Mouse (Mus musculus) urinary bladder, postnatal 14 days (tissue): ENCODE results near the gene Foxd3.

Source experiments
- DNase-seq: peaks from one replicate; pipeline ENCODE4 v3.0.0; 2021; ENCODE audit warnings: low spot score

The Foxd3 gene

DNA sequence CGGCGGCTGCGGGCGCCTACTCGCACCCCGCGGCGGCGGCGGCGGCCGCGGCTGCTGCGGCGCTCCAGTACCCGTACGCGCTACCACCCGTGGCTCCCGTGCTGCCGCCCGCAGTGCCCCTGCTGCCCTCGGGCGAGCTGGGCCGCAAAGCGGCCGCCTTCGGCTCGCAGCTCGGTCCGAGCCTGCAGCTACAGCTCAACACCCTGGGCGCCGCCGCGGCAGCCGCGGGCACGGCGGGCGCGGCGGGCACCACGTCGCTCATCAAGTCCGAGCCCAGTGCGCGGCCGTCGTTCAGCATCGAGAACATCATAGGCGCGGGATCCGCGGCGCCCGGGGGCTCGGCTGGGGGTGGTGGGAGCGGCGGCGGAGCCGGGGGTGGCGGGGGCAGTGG, 1.3 kb downstream of the Foxd3 start:
- DNase-seq: no peak

DNA sequence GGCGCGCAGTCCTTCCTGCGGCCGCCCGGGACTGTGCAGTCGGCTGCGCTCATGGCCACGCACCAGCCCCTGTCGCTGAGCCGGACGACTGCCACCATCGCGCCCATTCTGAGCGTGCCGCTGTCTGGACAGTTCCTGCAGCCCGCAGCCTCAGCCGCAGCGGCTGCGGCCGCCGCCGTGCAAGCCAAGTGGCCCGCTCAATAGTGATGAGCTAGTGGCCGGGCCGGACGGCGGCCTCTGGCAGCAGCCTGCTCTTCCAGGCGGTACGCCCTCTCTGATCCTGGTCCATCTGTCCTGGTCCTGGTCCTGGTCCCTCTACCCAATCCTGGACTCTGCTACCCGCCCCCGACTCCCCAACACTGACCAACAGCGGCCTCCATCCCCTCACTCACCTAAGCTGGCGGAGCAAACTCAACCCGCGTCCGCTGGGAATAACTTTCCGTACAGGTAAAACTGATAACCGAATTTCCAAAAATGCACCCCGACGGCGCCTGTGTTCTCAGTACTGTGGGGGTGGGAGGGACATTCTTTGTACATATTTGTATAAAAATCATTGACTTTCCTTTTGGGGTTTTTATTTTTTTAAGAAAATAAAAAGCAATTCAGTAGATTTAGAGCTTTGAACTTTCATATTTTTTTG, 1.9 kb downstream of the Foxd3 start:
- DNase-seq: no peak

GRCm38 (mm10) chr4:99658881-99659280, 2.8 kb downstream of the Foxd3 start:
- no peak for DNase-seq

DNA sequence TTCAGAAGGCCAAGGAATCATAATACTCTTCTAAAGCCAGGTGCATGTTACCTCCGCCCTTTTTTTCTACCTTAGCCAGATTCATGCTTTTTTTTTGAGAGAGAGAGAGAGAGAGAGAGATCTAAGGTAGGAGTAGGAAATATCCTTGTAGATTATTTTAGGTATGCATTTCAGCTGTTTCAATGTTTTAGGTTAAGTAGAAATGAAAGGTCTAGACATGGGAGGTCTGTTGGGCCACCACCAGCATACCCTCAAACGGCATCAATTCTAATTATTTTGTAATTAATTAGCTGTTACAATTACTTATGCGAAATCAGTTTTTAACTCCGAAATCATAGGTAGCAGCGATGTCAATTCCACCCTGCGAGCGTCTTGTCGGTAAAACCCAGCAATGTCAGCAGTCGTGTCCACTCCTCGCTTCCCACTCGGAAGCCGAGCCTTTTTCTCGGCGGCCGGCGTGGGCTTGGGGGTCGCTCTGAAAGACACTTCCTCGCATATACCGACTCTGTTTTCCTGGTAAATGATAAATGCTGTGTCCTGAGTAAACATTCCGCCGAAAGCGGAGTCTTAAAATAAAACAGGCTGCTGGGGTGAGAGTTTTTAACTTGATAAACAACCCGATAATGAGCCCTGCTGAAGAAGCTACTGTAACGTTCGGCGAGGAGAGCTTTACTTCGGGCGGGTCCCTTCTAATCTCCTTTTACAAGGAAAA, 3.4 kb downstream of the Foxd3 start:
- no peak for DNase-seq

GRCm38 (mm10) chr4:99660073-99660611, 4.0 kb downstream of the Foxd3 start:
- DNase-seq: no peak

- peak; percentile 69 for DNase-seq
Measured at GRCm38 (mm10) chr4:99660981-99661380, 4.9 kb downstream of the Foxd3 start.

DNA sequence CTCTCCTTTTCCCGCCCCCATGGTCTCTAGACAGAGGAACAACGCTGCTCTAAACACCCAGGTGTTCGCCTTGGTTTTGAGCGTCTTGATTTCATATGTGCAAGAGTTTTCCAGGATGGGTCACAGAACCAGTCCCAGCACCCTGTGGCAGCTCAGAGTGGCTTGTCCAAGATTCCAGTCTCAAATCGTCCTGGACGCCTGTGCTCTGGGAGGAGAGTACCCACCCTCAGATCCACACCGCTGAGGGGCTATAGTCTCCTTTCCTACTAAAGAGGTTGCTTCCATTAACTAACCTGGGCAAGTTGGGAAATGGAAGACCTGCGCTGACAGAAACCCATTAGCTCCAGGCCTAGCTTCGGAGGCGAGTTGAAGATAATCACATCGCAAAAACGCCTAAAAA, 5.9 kb downstream of the Foxd3 start:
- no peak for DNase-seq

DNA sequence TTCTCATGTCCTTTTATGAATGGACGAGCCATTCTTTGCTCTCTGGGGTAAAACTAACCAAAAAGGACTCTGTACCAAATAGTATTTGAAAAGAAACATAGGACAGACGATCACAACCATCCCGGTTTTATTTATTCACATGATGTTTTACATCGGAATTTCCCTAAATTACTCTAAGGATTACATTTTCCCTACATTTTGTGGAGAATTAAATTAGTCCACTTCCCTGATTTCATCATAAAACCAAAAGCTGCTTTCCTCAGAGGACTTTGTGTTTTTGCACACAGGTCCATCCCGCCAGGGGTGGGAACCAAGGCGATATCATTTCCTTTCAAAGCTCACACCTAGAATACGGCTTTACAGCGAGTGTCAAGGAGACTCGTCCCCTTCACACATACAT, 6.3 kb downstream of the Foxd3 start:
- no peak for DNase-seq

- no peak for DNase-seq
Measured at GRCm38 (mm10) chr4:99662841-99663567, 6.9 kb downstream of the Foxd3 start.

GRCm38 (mm10) chr4:99663710-99664109, 7.6 kb downstream of the Foxd3 start:
- no peak for DNase-seq

GRCm38 (mm10) chr4:99670203-99670851, 14.2 kb downstream of the Foxd3 start:
- DNase-seq: no peak

- no peak for DNase-seq
Measured at GRCm38 (mm10) chr4:99675191-99675590, 19.1 kb downstream of the Foxd3 start.

DNA sequence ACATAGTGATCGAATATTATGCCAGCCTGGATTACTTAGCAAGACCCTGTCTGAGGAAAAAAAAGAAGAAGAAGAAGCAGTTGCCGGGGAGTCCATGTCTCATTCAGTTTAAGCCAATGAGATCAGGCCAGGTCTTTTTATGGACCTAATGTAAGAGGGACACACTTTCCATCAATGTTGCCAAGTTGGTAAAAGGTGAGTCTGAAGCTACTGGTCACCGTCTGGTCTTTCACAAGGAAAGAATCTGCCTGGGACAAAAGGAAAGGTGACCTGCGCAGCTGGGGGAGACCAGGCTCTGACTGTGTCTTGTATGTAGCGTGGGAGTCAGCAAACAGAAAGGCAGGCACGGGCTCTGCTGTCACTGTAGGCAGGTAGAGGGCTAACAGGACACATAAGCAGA, 27.8 kb downstream of the Foxd3 start:
- DNase-seq: no peak

DNA sequence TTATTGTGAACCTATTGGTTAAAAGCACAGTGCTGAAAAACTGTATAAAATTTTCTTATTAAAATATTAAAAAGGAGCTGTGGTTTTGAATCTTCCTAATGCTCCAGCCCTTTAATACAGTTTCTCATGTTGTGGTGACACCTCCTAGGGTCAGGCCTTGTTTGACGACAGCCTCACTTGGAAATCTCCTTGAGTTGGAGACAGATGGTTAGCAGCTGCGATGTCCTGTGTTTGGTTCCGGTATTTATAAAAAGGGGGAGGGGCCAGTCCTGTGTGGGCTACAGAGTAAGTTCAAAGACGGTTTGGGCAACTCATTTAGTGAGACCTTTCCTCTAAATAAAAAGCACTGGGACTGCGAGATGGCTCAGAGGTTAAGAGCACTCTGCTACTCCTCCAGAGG, 30.2 kb downstream of the Foxd3 start:
- DNase-seq: no peak
